Mouse (Mus musculus): ENCODE data around the gene Glis3.

Gene Glis3

GRCm38 (mm10) chr19:28534964-28535363 lies 144.9 kb downstream of the Glis3 start:
- DNase-seq (ENCODE audit: low read depth, low spot score), result no peak

- no peak for DNase-seq (ENCODE audit: low read depth, low spot score)
These were observed 146.3 kb downstream of the Glis3 start for GRCm38 (mm10) chr19:28533576-28533975.

GRCm38 (mm10) chr19:28531750-28532149 lies 148.1 kb downstream of the Glis3 start:
- DNase-seq (ENCODE audit: low read depth, low spot score), result no peak

- peak; percentile 12 for DNase-seq (ENCODE audit: low read depth, low spot score)
These were observed 149.0 kb downstream of the Glis3 start for GRCm38 (mm10) chr19:28530846-28531245.

- DNase-seq (ENCODE audit: low read depth, low spot score), result peak; percentile 16
These were observed 150.9 kb downstream of the Glis3 start for GRCm38 (mm10) chr19:28529006-28529405.

- DNase-seq (ENCODE audit: low read depth, low spot score), result no peak
These were observed 152.4 kb downstream of the Glis3 start for GRCm38 (mm10) chr19:28527446-28527845.

GRCm38 (mm10) chr19:28525331-28525730 lies 154.5 kb downstream of the Glis3 start:
- DNase-seq (ENCODE audit: low read depth, low spot score), result no peak

GRCm38 (mm10) chr19:28522289-28522688 lies 157.6 kb downstream of the Glis3 start:
- DNase-seq (ENCODE audit: low read depth, low spot score), result no peak

- no peak for DNase-seq (ENCODE audit: low read depth, low spot score)
These were observed 159.1 kb downstream of the Glis3 start for GRCm38 (mm10) chr19:28520761-28521181.

- no peak for DNase-seq (ENCODE audit: low read depth, low spot score)
These were observed 159.6 kb downstream of the Glis3 start for GRCm38 (mm10) chr19:28520128-28520745.

GRCm38 (mm10) chr19:28519296-28519695 lies 160.6 kb downstream of the Glis3 start:
- no peak for DNase-seq (ENCODE audit: low read depth, low spot score)

GRCm38 (mm10) chr19:28518846-28519245 lies 161.0 kb downstream of the Glis3 start:
- DNase-seq (ENCODE audit: low read depth, low spot score), result no peak

- no peak for DNase-seq (ENCODE audit: low read depth, low spot score)
These were observed 161.6 kb downstream of the Glis3 start for GRCm38 (mm10) chr19:28518266-28518665.

- DNase-seq (ENCODE audit: low read depth, low spot score), result no peak
These were observed 162.3 kb downstream of the Glis3 start for GRCm38 (mm10) chr19:28517464-28518080.

GRCm38 (mm10) chr19:28516487-28516886 lies 163.4 kb downstream of the Glis3 start:
- no peak for DNase-seq (ENCODE audit: low read depth, low spot score)

- no peak for DNase-seq (ENCODE audit: low read depth, low spot score)
These were observed 167.4 kb downstream of the Glis3 start for GRCm38 (mm10) chr19:28512475-28512874.

GRCm38 (mm10) chr19:28511910-28512309 lies 168.0 kb downstream of the Glis3 start:
- no peak for DNase-seq (ENCODE audit: low read depth, low spot score)

- no peak for DNase-seq (ENCODE audit: low read depth, low spot score)
These were observed 174.5 kb downstream of the Glis3 start for GRCm38 (mm10) chr19:28505376-28505775.

- DNase-seq (ENCODE audit: low read depth, low spot score), result peak; percentile 91
These were observed 176.9 kb downstream of the Glis3 start for GRCm38 (mm10) chr19:28503011-28503410.

- no peak for DNase-seq (ENCODE audit: low read depth, low spot score)
These were observed 178.9 kb downstream of the Glis3 start for GRCm38 (mm10) chr19:28500975-28501374.

GRCm38 (mm10) chr19:28500505-28500904 lies 179.4 kb downstream of the Glis3 start:
- DNase-seq (ENCODE audit: low read depth, low spot score), result no peak

GRCm38 (mm10) chr19:28499786-28500185 lies 180.1 kb downstream of the Glis3 start:
- DNase-seq (ENCODE audit: low read depth, low spot score), result no peak

GRCm38 (mm10) chr19:28495926-28496325 lies 184.0 kb downstream of the Glis3 start:
- DNase-seq (ENCODE audit: low read depth, low spot score), result no peak

Measured in brain, adult 2 months (tissue).